Mouse (Mus musculus) lung, postnatal 36 days (tissue): ENCODE measurements around the gene 4833427G06Rik.

Source experiments
- DNase-seq: peaks from one replicate; pipeline ENCODE4 v3.0.0; 2022; ENCODE audit warnings: mixed read lengths

The 4833427G06Rik gene

GRCm38 (mm10) chr9:51060601-51061000 lies 41.3 kb downstream of the 4833427G06Rik start, which contains the start of gene Btg4:
Btg4 (plus strand) TSS chr9:51060901.
- DNase-seq: no peak

GRCm38 (mm10) chr9:51058951-51059521 lies 42.8 kb downstream of the 4833427G06Rik start:
- DNase-seq: no peak

GRCm38 (mm10) chr9:51056360-51057324 lies 45.2 kb downstream of the 4833427G06Rik start:
- DNase-seq: no peak

- peak; percentile 47 for DNase-seq
Measured at GRCm38 (mm10) chr9:51052180-51052579, 49.7 kb downstream of the 4833427G06Rik start.

GRCm38 (mm10) chr9:51042136-51042535 lies 59.7 kb downstream of the 4833427G06Rik start:
- DNase-seq: no peak

GRCm38 (mm10) chr9:51041491-51041980 lies 60.3 kb downstream of the 4833427G06Rik start:
- no peak for DNase-seq

GRCm38 (mm10) chr9:51032785-51033529 lies 68.9 kb downstream of the 4833427G06Rik start:
- DNase-seq: no peak

- DNase-seq: no peak
Measured at GRCm38 (mm10) chr9:51032291-51032690, 69.6 kb downstream of the 4833427G06Rik start.

GRCm38 (mm10) chr9:51031603-51032002 lies 70.3 kb downstream of the 4833427G06Rik start:
- DNase-seq: no peak
